Mouse (Mus musculus) forebrain, embryonic 11.5 days (tissue): ENCODE measurements around the gene Sh3gl3. TPM values are rescaled to one million over a fixed set of nuclear protein-coding genes. Genes with fewer than 3 reads are reported as not detected.

Source experiments
- ATAC-seq: fragments of 200-750 bp; cut with Nextera tagmentation; replicated peaks from 2 replicates; pipeline ENCODE4 v1.8.0; 2017; ENCODE audit warnings: moderate TSS enrichment; ENCODE audit not compliant: low FRiP score
- DNase-seq: peaks from one replicate; pipeline ENCODE4 v3.0.0-alpha.2; 2017; ENCODE audit warnings: low spot score
- H3K27ac ChIP-seq: fragments of 300-500 bp; sonication (generic); 2 replicates; pipeline ENCODE4 v1.5.1; 2014; ENCODE audit warnings: low read depth, low read length
- H3K27me3 ChIP-seq: fragments of 300-500 bp; sonication (generic); 2 replicates; pipeline ENCODE4 v1.6.1; 2014; ENCODE audit warnings: mild to moderate bottlenecking, low read length, mixed read lengths; ENCODE audit not compliant: control insufficient read depth, insufficient read depth
- H3K36me3 ChIP-seq: fragments of 300-500 bp; sonication (generic); 2 replicates; pipeline ENCODE4 v1.6.1; 2014; ENCODE audit warnings: mild to moderate bottlenecking, low read length, moderate library complexity, mixed read lengths; ENCODE audit not compliant: control insufficient read depth, insufficient read depth
- H3K4me1 ChIP-seq: fragments of 300-500 bp; sonication (generic); replicated peaks from 2 replicates; pipeline ENCODE4 v1.6.1; 2014; ENCODE audit warnings: low read length, mixed read lengths; ENCODE audit not compliant: control insufficient read depth, insufficient read depth
- H3K4me2 ChIP-seq: fragments of 300-500 bp; sonication (generic); 2 replicates; pipeline ENCODE4 v1.6.1; 2014; ENCODE audit warnings: low read depth, mild to moderate bottlenecking, low read length, moderate library complexity, mixed read lengths; ENCODE audit not compliant: severe bottlenecking
- H3K4me3 ChIP-seq: fragments of 300-500 bp; sonication (generic); 2 replicates; pipeline ENCODE4 v1.5.1; 2014; ENCODE audit warnings: low read depth, low read length
- H3K9ac ChIP-seq: fragments of 300-500 bp; sonication (generic); 2 replicates; pipeline ENCODE4 v1.6.1; 2014; ENCODE audit warnings: low read length
- H3K9me3 ChIP-seq: fragments of 300-500 bp; sonication (generic); 2 replicates; pipeline ENCODE4 v1.6.1; 2016; ENCODE audit warnings: low read length, mixed read lengths; ENCODE audit not compliant: control insufficient read depth
- WGBS: fragments of 180-500 bp; shearing (Covaris S2); extraction: QIAGEN DNeasy Blood & Tissue Kit; methylation state at CpG from one replicate; pipeline ENCODE4 v1.1.7; 2014; 5-methylcytosine and 5-hydroxymethylcytosine counted together
- polyA plus RNA-seq: library from polyadenylated mRNA; unstranded; fragments of >200 nt; fragmentation: Nextera tagmentation; extraction: Ambion mirVana; gene quantifications from 2 replicates; pipeline ENCODE4 v1.2.1, GENCODE M21; 2014

Gene Sh3gl3
- polyA plus RNA-seq, 1 experiment from 2014 or later, result 15.4 TPM

GRCm38 (mm10) chr7:82341476-82341875 lies 167.8 kb downstream of the Sh3gl3 start:
- no peak overlapping the region for H3K9ac ChIP-seq
- WGBS, result 46% methylated on average over 8 of the region's 8 CpGs
- DNase-seq (no peak), ATAC-seq (no peak)
- H3K4me2 ChIP-seq, result no peak overlapping the region
- H3K27ac ChIP-seq, result no peak overlapping the region
- H3K36me3 ChIP-seq, result no peaks in the 10 kb centered on the region
- H3K9me3 ChIP-seq, result no peaks in the 10 kb centered on the region
- H3K4me3 ChIP-seq, result no peak overlapping the region
- H3K4me1 ChIP-seq, result no peaks in the 10 kb centered on the region
- peaks cover 12% of the 10 kb centered on the region for H3K27me3 ChIP-seq

GRCm38 (mm10) chr7:82346706-82347105 lies 173.1 kb downstream of the Sh3gl3 start:
- no peak overlapping the region for H3K4me2 ChIP-seq
- WGBS, result 77% methylated on average over 2 of the region's 2 CpGs
- no peaks in the 10 kb centered on the region for H3K9me3 ChIP-seq
- no peaks in the 10 kb centered on the region for H3K27me3 ChIP-seq
- no peaks in the 10 kb centered on the region for H3K36me3 ChIP-seq
- ATAC-seq (no peak), DNase-seq (no peak)
- no peak overlapping the region for H3K4me3 ChIP-seq
- no peaks in the 10 kb centered on the region for H3K4me1 ChIP-seq
- no peak overlapping the region for H3K9ac ChIP-seq
- H3K27ac ChIP-seq, result no peak overlapping the region

GRCm38 (mm10) chr7:82349796-82350195 lies 176.2 kb downstream of the Sh3gl3 start:
- Histone ChIP-seq H3K27ac (no peak overlapping the region), H3K9ac (no peak overlapping the region), H3K4me1 (no peaks in the 10 kb centered on the region), H3K36me3 (no peaks in the 10 kb centered on the region), H3K9me3 (no peaks in the 10 kb centered on the region), H3K4me3 (no peak overlapping the region), H3K27me3 (no peaks in the 10 kb centered on the region), H3K4me2 (no peak overlapping the region)
- WGBS, result 88% methylated on average over 7 of the region's 7 CpGs
- ATAC-seq (no peak), DNase-seq (no peak)

- no peaks in the 10 kb centered on the region for H3K27me3 ChIP-seq
- no peaks in the 10 kb centered on the region for H3K4me1 ChIP-seq
- no peak overlapping the region for H3K4me3 ChIP-seq
- H3K9me3 ChIP-seq, result no peaks in the 10 kb centered on the region
- no peak overlapping the region for H3K27ac ChIP-seq
- WGBS, result 84% methylated on average over 3 of the region's 3 CpGs
- ATAC-seq (no peak), DNase-seq (no peak)
- no peaks in the 10 kb centered on the region for H3K36me3 ChIP-seq
- no peak overlapping the region for H3K4me2 ChIP-seq
- H3K9ac ChIP-seq, result no peak overlapping the region
Observed at GRCm38 (mm10) chr7:82350421-82350820, 176.8 kb downstream of the Sh3gl3 start.

Other genes starting within 250 kb of the Sh3gl3 start
- 43.9 and 45.7 TPM in 2 replicates for gene Hdgfl3, start 239.4 kb upstream of the Sh3gl3 start, polyA plus RNA-seq
- gene Bnc1, start 181.5 kb upstream of the Sh3gl3 start, polyA plus RNA-seq, result 0.64 and 0.76 TPM in 2 replicates
- gene Adamtsl3, start 161.9 kb downstream of the Sh3gl3 start, polyA plus RNA-seq, result 0.36 and 0.40 TPM in 2 replicates